18 mouse cellular contexts compared by ENCODE assay signal in the genomic region with DNA sequence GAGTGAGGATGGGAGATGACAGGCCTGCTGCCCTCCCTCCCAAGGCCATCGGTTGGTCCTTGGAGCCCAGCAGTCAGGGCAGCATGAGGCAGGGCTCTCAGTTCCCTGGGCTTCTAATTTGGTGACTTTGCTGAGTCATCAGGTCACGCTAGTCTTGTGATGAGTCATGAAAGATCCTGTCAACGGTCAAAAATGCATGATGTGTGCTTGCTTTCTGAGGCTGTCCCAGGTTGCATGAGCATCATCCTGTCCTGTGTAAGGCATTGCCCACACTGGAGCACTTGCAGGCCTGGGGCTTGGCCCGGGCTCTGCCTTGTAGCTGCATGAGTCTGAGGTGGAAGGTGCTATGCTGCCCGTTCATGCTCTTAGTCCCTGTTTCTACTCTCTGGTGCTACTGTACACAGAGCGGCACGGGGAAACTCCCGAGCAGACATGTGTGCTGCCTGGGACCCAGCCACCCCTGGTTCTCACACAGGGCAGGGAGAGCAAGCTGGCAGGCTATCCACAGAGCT. TPM values are rescaled to one million over a fixed set of nuclear protein-coding genes. Genes with fewer than 3 reads are reported as not detected.
DNase-seq lines count a peak whose midpoint lies in the region; ATAC-seq lines count a peak whose summit lies in the region.
"Had no signal": no experiment of that assay in that cellular context is flagged by ENCODE, and none has a peak within 500 bp of the region (broad histone marks: within the 10 kb centered on the region; RNA-seq: fewer than 3 reads in every experiment).

No protein-coding gene starts in this region.

- H3K9ac ChIP-seq in lung, embryonic 16.5 days (ENCODE audit: low read length), result no peak overlapping the region
- no peak overlapping the region for H3K9ac ChIP-seq in hindbrain, embryonic 16.5 days (ENCODE audit: low read depth, low read length)
- H3K9ac ChIP-seq: forebrain, embryonic 13.5 days; heart, embryonic 15.5 days; hindbrain, embryonic 13.5 days; kidney, embryonic 15.5 days; lung, embryonic 15.5 days; stomach, embryonic 15.5 days had no signal

- H3K4me1 ChIP-seq in lung, embryonic 16.5 days (replicated peaks; ENCODE audit: control insufficient read depth, insufficient read depth, low read length), result no peaks in the 10 kb centered on the region
- H3K4me1 ChIP-seq in hindbrain, embryonic 16.5 days (ENCODE audit: control insufficient read depth, insufficient read depth, low read depth, low read length), result no peaks in the 10 kb centered on the region
- H3K4me1 ChIP-seq: forebrain, embryonic 13.5 days; heart, embryonic 15.5 days; hindbrain, embryonic 13.5 days; kidney, embryonic 15.5 days; lung, embryonic 15.5 days; midbrain, embryonic 10.5 days; stomach, embryonic 15.5 days had no signal

- peaks cover 40% of the 10 kb centered on the region for H3K36me3 ChIP-seq in lung, embryonic 16.5 days (ENCODE audit: control insufficient read depth, insufficient read depth, low read length)
- H3K36me3 ChIP-seq in hindbrain, embryonic 16.5 days (ENCODE audit: control insufficient read depth, insufficient read depth, low read length), result peaks cover 32% of the 10 kb centered on the region

- ATAC-seq in lung, embryonic 16.5 days (ENCODE audit: low read depth), result 0 out of 2 replicates have a peak, but pooled peaks have one; percentile 17
- no peak for ATAC-seq in hindbrain, embryonic 16.5 days
- ATAC-seq: forebrain, embryonic 13.5 days had no signal

- no peak overlapping the region for H3K4me2 ChIP-seq in lung, embryonic 16.5 days (ENCODE audit: low read depth, low read length)
- no peak overlapping the region for H3K4me2 ChIP-seq in hindbrain, embryonic 16.5 days (ENCODE audit: low read length)
- H3K4me2 ChIP-seq: forebrain, embryonic 13.5 days; heart, embryonic 15.5 days; hindbrain, embryonic 13.5 days; kidney, embryonic 15.5 days; lung, embryonic 15.5 days; stomach, embryonic 15.5 days had no signal

- no peak overlapping the region for H3K4me3 ChIP-seq in lung, embryonic 16.5 days (ENCODE audit: low read length)
- H3K4me3 ChIP-seq in hindbrain, embryonic 16.5 days (ENCODE audit: low read length), result no peak overlapping the region
- H3K4me3 ChIP-seq: forebrain, embryonic 13.5 days; heart, embryonic 15.5 days; hindbrain, embryonic 13.5 days; kidney, embryonic 15.5 days; lung, embryonic 15.5 days; midbrain, embryonic 10.5 days; stomach, embryonic 15.5 days had no signal

- H3K27ac ChIP-seq in lung, embryonic 16.5 days (ENCODE audit: low read length), result no peak overlapping the region
- no peak overlapping the region for H3K27ac ChIP-seq in hindbrain, embryonic 16.5 days (ENCODE audit: low read depth, low read length)
- H3K27ac ChIP-seq: forebrain, embryonic 13.5 days; heart, embryonic 15.5 days; hindbrain, embryonic 13.5 days; kidney, embryonic 15.5 days; lung, embryonic 15.5 days; midbrain, embryonic 10.5 days; stomach, embryonic 15.5 days had no signal

- no peak for DNase-seq in lung, postnatal 25 days (ENCODE audit: low spot score)
- DNase-seq in Muller cell, postnatal 12 days (ENCODE audit: inconsistent ontology term), result peak; percentile 34
- DNase-seq in brain, adult 2 months (ENCODE audit: low read depth, low spot score), result peak; percentile 30
- DNase-seq in c-Kit-positive CD71-positive TER-119-positive erythroid progenitor cells, embryonic 14.5 days (ENCODE audit: low spot score), result no peak
- DNase-seq in kidney, postnatal 14 days, result no peak
- DNase-seq: cerebellum, adult 18-20 months; gastrocnemius, postnatal 10 days; thymus, postnatal 4 days had no signal

- no peaks in the 10 kb centered on the region for H3K9me3 ChIP-seq in lung, embryonic 16.5 days (ENCODE audit: control insufficient read depth, low read length)
- H3K9me3 ChIP-seq in hindbrain, embryonic 16.5 days (ENCODE audit: control insufficient read depth, low read length), result no peaks in the 10 kb centered on the region
- H3K9me3 ChIP-seq: forebrain, embryonic 13.5 days; heart, embryonic 15.5 days; hindbrain, embryonic 13.5 days; kidney, embryonic 15.5 days; lung, embryonic 15.5 days; midbrain, embryonic 10.5 days; stomach, embryonic 15.5 days had no signal

- WGBS in lung, embryonic 16.5 days, result 84% methylated on average over 8 of the region's 8 CpGs
- WGBS in hindbrain, embryonic 16.5 days, result 94% methylated on average over 8 of the region's 8 CpGs

- H3K27me3 ChIP-seq in lung, embryonic 16.5 days (ENCODE audit: control insufficient read depth, insufficient read depth, low read depth, low read length), result no peaks in the 10 kb centered on the region
- H3K27me3 ChIP-seq in hindbrain, embryonic 16.5 days (replicated peaks; ENCODE audit: control insufficient read depth, insufficient read depth, low read length), result no peaks in the 10 kb centered on the region
- H3K27me3 ChIP-seq: forebrain, embryonic 13.5 days; heart, embryonic 15.5 days; hindbrain, embryonic 13.5 days; kidney, embryonic 15.5 days; lung, embryonic 15.5 days; stomach, embryonic 15.5 days had no signal

RNA-seq across cellular contexts. Expression of a gene that starts 23.4 kb away (rescaled TPM):
- not detected in 2 replicates for polyA plus RNA-seq in lung, embryonic 16.5 days (2015; fragmentation: Nextera tagmentation; extraction: Ambion mirVana)
- polyA plus RNA-seq in hindbrain, embryonic 16.5 days (2015; fragmentation: Nextera tagmentation; extraction: Ambion mirVana), result not detected in 2 replicates
- polyA plus RNA-seq: forebrain, embryonic 13.5 days; heart, embryonic 15.5 days; hindbrain, embryonic 13.5 days; kidney, embryonic 15.5 days; limb, embryonic 11.5 days; lung, embryonic 15.5 days; midbrain, embryonic 10.5 days had no signal

RNA-seq across cellular contexts. Expression of a gene that starts 31.7 kb away (rescaled TPM):
- polyA plus RNA-seq in lung, embryonic 16.5 days (2015; fragmentation: Nextera tagmentation; extraction: Ambion mirVana), result not detected in 2 replicates
- polyA plus RNA-seq in hindbrain, embryonic 16.5 days (2015; fragmentation: Nextera tagmentation; extraction: Ambion mirVana), result not detected in 2 replicates
- polyA plus RNA-seq: forebrain, embryonic 13.5 days; heart, embryonic 15.5 days; hindbrain, embryonic 13.5 days; kidney, embryonic 15.5 days; limb, embryonic 11.5 days; lung, embryonic 15.5 days; midbrain, embryonic 10.5 days; stomach, embryonic 15.5 days had no signal

RNA-seq across cellular contexts. Expression of a gene that starts 34.7 kb away (rescaled TPM):
- polyA plus RNA-seq in lung, embryonic 16.5 days (2015; fragmentation: Nextera tagmentation; extraction: Ambion mirVana), result 144 and 155 TPM in 2 replicates
- 85.8 and 91.6 TPM in 2 replicates for polyA plus RNA-seq in hindbrain, embryonic 16.5 days (2015; fragmentation: Nextera tagmentation; extraction: Ambion mirVana)

Comparison
In these comparisons a context has a peak if more than half of its experiments do, and no peak if none do; other contexts are left out.
1. DNase-seq: peak in Muller cell, postnatal 12 days (single experiment) and brain, adult 2 months (single experiment); none in lung, postnatal 25 days (single experiment), c-Kit-positive CD71-positive TER-119-positive erythroid progenitor cells, embryonic 14.5 days (single experiment) and kidney, postnatal 14 days (single experiment).